Mouse (Mus musculus) cortical plate, adult 2 months (tissue): ENCODE data around the gene Tas2r135. TPM values are rescaled to one million over a fixed set of nuclear protein-coding genes. Genes with fewer than 3 reads are reported as not detected.

Experiments used
- H3K27ac ChIP-seq: fragments of 200-500 bp; 2 replicates; pipeline ENCODE4 v1.5.1; 2012; ENCODE audit warnings: low read length, control low read depth, inconsistent platforms; ENCODE audit not compliant: insufficient read depth
- H3K4me1 ChIP-seq: fragments of 200-500 bp; 2 replicates; pipeline ENCODE4 v1.6.1; 2011; ENCODE audit warnings: low read length; ENCODE audit not compliant: control insufficient read depth, insufficient read depth
- H3K4me3 ChIP-seq: fragments of 200-500 bp; 2 replicates; pipeline ENCODE4 v1.5.1; 2011; ENCODE audit warnings: mild to moderate bottlenecking, low read length, control low read depth; ENCODE audit not compliant: insufficient read depth
- CTCF ChIP-seq: fragments of 200-500 bp; IDR thresholded peaks from 2 replicates; pipeline ENCODE4 v1.5.1; 2011; ENCODE audit warnings: mild to moderate bottlenecking, control low read depth, low read length; ENCODE audit not compliant: insufficient read depth; ENCODE audit errors: extremely low read depth
- POLR2A ChIP-seq: fragments of 200-500 bp; IDR thresholded peaks from 2 replicates; pipeline ENCODE4 v1.6.1; 2011; ENCODE audit warnings: mild to moderate bottlenecking, low read length, control low read depth; ENCODE audit not compliant: insufficient read depth; ENCODE audit errors: extremely low read depth
- polyA plus RNA-seq: library from polyadenylated mRNA; depleted of rRNA; stranded (reverse); fragments of >200 nt; gene quantifications from 2 replicates; pipeline ENCODE4 v1.2.3, GENCODE M21; 2012; rRNA removed

The Tas2r135 gene
- polyA plus RNA-seq, 1 experiment, result 0.19 TPM

- Histone ChIP-seq H3K4me1 (no peaks in the 10 kb centered on the region), H3K4me3 (no peak overlapping the region), H3K27ac (no peak overlapping the region)
- no peak for TF ChIP-seq CTCF
- no peak for TF ChIP-seq POLR2A
Observed at GRCm38 (mm10) chr6:42419443-42419842, 14.2 kb downstream of the Tas2r135 start.

- no peak overlapping the region for H3K4me3 ChIP-seq
- no peak for TF ChIP-seq POLR2A
- TF ChIP-seq CTCF, result no peak
- no peaks in the 10 kb centered on the region for H3K4me1 ChIP-seq
- no peak overlapping the region for H3K27ac ChIP-seq
Observed at GRCm38 (mm10) chr6:42421439-42421838, 16.2 kb downstream of the Tas2r135 start.

GRCm38 (mm10) chr6:42424472-42424871, 19.2 kb downstream of the Tas2r135 start:
- Histone ChIP-seq H3K4me1 (no peaks in the 10 kb centered on the region), H3K27ac (no peak overlapping the region), H3K4me3 (no peak overlapping the region)
- no peak for TF ChIP-seq POLR2A
- TF ChIP-seq CTCF, result no peak

DNA sequence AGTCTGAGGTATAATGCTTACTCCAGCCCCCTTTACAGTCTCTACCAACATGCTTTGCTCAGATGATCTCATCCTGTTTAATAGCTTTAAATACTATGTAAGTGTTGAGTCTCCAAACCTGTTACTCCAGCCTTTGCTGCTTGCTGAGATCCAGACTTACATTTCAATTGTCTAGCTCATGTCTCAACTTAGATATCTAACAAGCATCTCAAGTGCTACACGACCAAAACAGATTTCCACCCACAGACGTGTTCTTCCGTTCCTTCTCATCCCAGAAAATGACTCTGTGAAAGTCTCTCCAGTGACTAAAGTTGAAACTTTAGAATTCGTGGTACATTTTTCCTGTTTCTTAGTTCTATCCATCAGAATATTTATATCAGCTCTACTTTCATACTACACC, 21.1 kb downstream of the Tas2r135 start:
- H3K4me3 ChIP-seq, result no peak overlapping the region
- no peak overlapping the region for H3K27ac ChIP-seq
- TF ChIP-seq POLR2A (no peak), CTCF (no peak)
- no peaks in the 10 kb centered on the region for H3K4me1 ChIP-seq

- no peak overlapping the region for H3K27ac ChIP-seq
- H3K4me3 ChIP-seq, result no peak overlapping the region
- no peaks in the 10 kb centered on the region for H3K4me1 ChIP-seq
- TF ChIP-seq CTCF (no peak), POLR2A (no peak)
Observed at GRCm38 (mm10) chr6:42433554-42433953, 28.3 kb downstream of the Tas2r135 start.

- no peak within 1 kb of the TSS for H3K4me3 ChIP-seq
- H3K27ac ChIP-seq, result no peak within 1 kb of the TSS
- TF ChIP-seq POLR2A (no peak), CTCF (no peak)
- no peaks in the 10 kb centered on the region for H3K4me1 ChIP-seq
Observed at GRCm38 (mm10) chr6:42434446-42434845, 29.2 kb downstream of the Tas2r135 start, which contains the start of gene Tas2r126. Tas2r126 (plus strand) TSS chr6:42434535.

DNA sequence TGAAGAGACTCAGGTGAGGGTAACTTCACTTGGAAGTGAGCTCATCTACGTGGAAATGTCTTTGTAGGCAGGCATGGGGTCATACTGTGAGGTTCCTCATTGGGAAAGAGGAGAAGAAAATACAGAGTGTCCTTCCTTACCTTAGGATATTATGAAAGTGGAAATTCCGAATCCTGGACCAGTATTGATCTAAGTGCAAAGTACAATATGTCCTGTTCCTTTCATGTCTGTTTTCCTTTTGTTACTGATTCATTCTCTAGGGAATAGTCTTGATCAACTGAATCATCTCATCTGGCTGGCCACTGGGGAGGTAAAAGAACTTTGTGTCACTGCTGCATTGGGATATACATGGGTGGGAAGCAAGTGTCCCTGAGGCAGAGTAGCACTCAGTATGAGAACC, 30.3 kb downstream of the Tas2r135 start:
- H3K27ac ChIP-seq, result no peak overlapping the region
- no peak for TF ChIP-seq POLR2A
- no peak for TF ChIP-seq CTCF
- no peaks in the 10 kb centered on the region for H3K4me1 ChIP-seq
- H3K4me3 ChIP-seq, result no peak overlapping the region

DNA sequence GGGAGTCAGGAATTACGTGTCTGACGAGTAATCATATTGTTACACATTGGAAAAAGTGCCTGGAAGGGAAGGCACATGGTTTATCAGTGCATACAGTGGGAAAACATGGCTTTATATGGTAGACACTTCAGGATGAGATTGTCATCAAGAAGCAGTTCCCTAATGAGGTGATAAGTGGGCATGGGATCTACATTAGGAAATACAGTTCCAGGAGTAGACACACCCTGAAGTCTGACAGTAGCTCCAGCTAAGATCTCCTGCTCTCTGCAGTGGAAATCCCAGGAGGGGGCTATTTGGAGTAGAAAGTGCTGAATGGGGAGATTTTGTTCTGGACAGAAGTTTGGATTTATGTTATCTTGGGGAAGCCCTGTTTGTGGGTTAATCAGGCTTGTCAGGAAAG, 36.2 kb downstream of the Tas2r135 start:
- no peaks in the 10 kb centered on the region for H3K4me1 ChIP-seq
- H3K27ac ChIP-seq, result no peak overlapping the region
- no peak overlapping the region for H3K4me3 ChIP-seq
- no peak for TF ChIP-seq POLR2A
- TF ChIP-seq CTCF, result no peak

DNA sequence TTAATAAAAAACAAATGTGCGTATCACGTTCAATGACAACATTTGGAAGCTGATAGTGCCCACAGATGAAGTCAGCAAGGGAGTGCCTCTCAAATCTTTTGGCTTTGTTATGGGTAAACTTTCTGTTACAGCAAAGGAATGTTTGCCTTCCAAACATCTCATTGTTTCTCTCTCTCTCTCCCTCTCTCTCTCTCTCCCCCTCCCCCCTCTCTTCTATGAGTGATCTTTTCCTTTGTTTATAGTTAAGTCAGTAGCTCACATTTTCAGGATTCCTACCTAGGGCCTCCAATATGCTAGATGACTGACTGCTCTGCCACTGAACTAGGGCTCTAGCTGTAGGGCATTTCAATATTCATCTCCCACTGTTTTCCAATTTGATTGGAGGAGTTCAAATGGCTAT, 39.3 kb downstream of the Tas2r135 start:
- no peaks in the 10 kb centered on the region for H3K4me1 ChIP-seq
- TF ChIP-seq CTCF (no peak), POLR2A (no peak)
- no peak overlapping the region for H3K27ac ChIP-seq

GRCm38 (mm10) chr6:42447381-42447780, 42.1 kb downstream of the Tas2r135 start:
- H3K4me3 ChIP-seq, result no peak overlapping the region
- no peak overlapping the region for H3K27ac ChIP-seq
- TF ChIP-seq POLR2A (no peak), CTCF (no peak)

More for the DNA sequence above, 39.3 kb downstream of the Tas2r135 start:
- H3K4me3 ChIP-seq, result no peak overlapping the region

More at GRCm38 (mm10) chr6:42447381-42447780, 42.1 kb downstream of the Tas2r135 start:
- no peaks in the 10 kb centered on the region for H3K4me1 ChIP-seq

Other genes with a start within 250 kb of the Tas2r135 start
- not detected in 2 replicates for gene Tas2r144, start 190.1 kb upstream of the Tas2r135 start, polyA plus RNA-seq
- gene Gstk1, start 159.5 kb upstream of the Tas2r135 start, polyA plus RNA-seq, result 26.1 and 27.9 TPM in 2 replicates
- gene Tmem139, start 143.5 kb upstream of the Tas2r135 start, polyA plus RNA-seq, result not detected in 2 replicates
- gene Casp2, start 140.4 kb upstream of the Tas2r135 start, polyA plus RNA-seq, result 19.7 and 23.4 TPM in 2 replicates
- 6.3 and 6.8 TPM in 2 replicates for gene Clcn1, start 118.7 kb upstream of the Tas2r135 start, polyA plus RNA-seq
- 88.0 and 88.1 TPM in 2 replicates for gene Fam131b, start 80.8 kb upstream of the Tas2r135 start, polyA plus RNA-seq
- 51.8 and 56.3 TPM in 2 replicates for gene Zyx, start 55.8 kb upstream of the Tas2r135 start, polyA plus RNA-seq
- gene Epha1, start 32.2 kb upstream of the Tas2r135 start, polyA plus RNA-seq, result 0.23 and 0.25 TPM in 2 replicates
- 0.11 and 0.13 TPM in 2 replicates for gene Tas2r143, start 5.2 kb upstream of the Tas2r135 start, polyA plus RNA-seq
- 0.10 TPM in 1 of 2 replicates, not detected in the other for gene Tas2r126, start 29.1 kb downstream of the Tas2r135 start, polyA plus RNA-seq
- gene Olfr458, start 59.8 kb downstream of the Tas2r135 start, polyA plus RNA-seq, result not detected in 2 replicates
- gene Olfr457, start 70.9 kb downstream of the Tas2r135 start, polyA plus RNA-seq, result not detected in 2 replicates
- gene Olfr456, start 81.8 kb downstream of the Tas2r135 start, polyA plus RNA-seq, result not detected in 2 replicates
- gene Olfr455, start 142.2 kb downstream of the Tas2r135 start, polyA plus RNA-seq, result not detected in 2 replicates
- gene Tcaf3, start 192.3 kb downstream of the Tas2r135 start, polyA plus RNA-seq, result not detected in 2 replicates
- gene Tcaf2, start 239.8 kb downstream of the Tas2r135 start, polyA plus RNA-seq, result 0.21 and 0.26 TPM in 2 replicates